Mouse (Mus musculus) testis, adult 2 months (tissue): ENCODE measurements at regions not wholly inside any gene's neighbourhood (a gene's known extent, or its start where the extent isn't known, plus 50 kb on each side); places are given as distances from the start of the nearest gene placed in this dataset.

ENCODE experiments used
- CTCF ChIP-seq: fragments of 200-500 bp; IDR thresholded peaks from 2 replicates; pipeline ENCODE4 v1.5.1; 2012; ENCODE audit warnings: low read depth, mild to moderate bottlenecking, inconsistent platforms, low read length, moderate library complexity; ENCODE audit not compliant: control insufficient read depth, insufficient read depth, insufficient replicate concordance
- POLR2A ChIP-seq: fragments of 200-500 bp; IDR thresholded peaks from 2 replicates; pipeline ENCODE4 v1.6.1; 2012; ENCODE audit warnings: low read depth, mild to moderate bottlenecking, inconsistent platforms, low read length, moderate library complexity; ENCODE audit not compliant: control insufficient read depth

DNA sequence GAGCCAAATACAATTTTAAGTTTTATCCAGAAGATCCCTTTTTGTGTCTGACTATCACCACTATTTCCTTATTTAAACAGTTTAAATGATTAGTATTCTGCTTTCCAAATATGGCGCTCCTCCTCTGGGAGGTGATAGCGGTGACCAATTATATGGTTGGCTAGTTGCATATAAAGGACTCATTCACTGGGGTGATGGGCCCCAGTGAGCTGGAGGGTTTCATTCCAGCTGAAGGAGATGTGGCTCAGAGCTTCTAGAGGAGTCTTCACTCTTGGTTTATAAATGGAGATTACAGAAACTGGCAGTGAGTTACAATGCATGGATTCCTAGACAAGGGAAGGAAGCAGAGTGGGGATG, 50.7 kb upstream of the Gm7361 start:
- no peak for TF ChIP-seq CTCF
- no peak for TF ChIP-seq POLR2A
